Mouse (Mus musculus) hindbrain, embryonic 12.5 days (tissue): ENCODE measurements at regions not wholly inside any gene's neighbourhood (a gene's known extent, or its start where the extent isn't known, plus 50 kb on each side); places are given as distances from the start of the nearest gene placed in this dataset.

Experiments used
- ATAC-seq: fragments of 200-750 bp; cut with Nextera tagmentation; 2 replicates; pipeline ENCODE4 v1.8.0; 2017; ENCODE audit warnings: moderate TSS enrichment; ENCODE audit not compliant: low FRiP score
- H3K27ac ChIP-seq: fragments of 300-500 bp; sonication (generic); 2 replicates; pipeline ENCODE4 v1.5.1; 2016; ENCODE audit warnings: mild to moderate bottlenecking
- H3K27me3 ChIP-seq: fragments of 300-500 bp; sonication (generic); 2 replicates; pipeline ENCODE4 v1.6.1; 2016; ENCODE audit warnings: mild to moderate bottlenecking
- H3K36me3 ChIP-seq: fragments of 300-500 bp; sonication (generic); 2 replicates; pipeline ENCODE4 v1.6.1; 2016; ENCODE audit warnings: mild to moderate bottlenecking
- H3K4me1 ChIP-seq: fragments of 300-500 bp; sonication (generic); 2 replicates; pipeline ENCODE4 v1.6.1; 2016
- H3K4me2 ChIP-seq: fragments of 300-500 bp; sonication (generic); replicated peaks from 2 replicates; pipeline ENCODE4 v1.6.1; 2016; ENCODE audit warnings: mild to moderate bottlenecking
- H3K4me3 ChIP-seq: fragments of 300-500 bp; sonication (generic); 2 replicates; pipeline ENCODE4 v1.5.1; 2016; ENCODE audit warnings: mild to moderate bottlenecking
- H3K9ac ChIP-seq: fragments of 300-500 bp; sonication (generic); 2 replicates; pipeline ENCODE4 v1.6.1; 2016; ENCODE audit warnings: mild to moderate bottlenecking, moderate library complexity
- H3K9me3 ChIP-seq: fragments of 300-500 bp; sonication (generic); replicated peaks from 2 replicates; pipeline ENCODE4 v1.6.1; 2016; ENCODE audit warnings: mild to moderate bottlenecking
- WGBS: fragments of 180-500 bp; shearing (Covaris S2); methylation state at CpG from one replicate; pipeline ENCODE4 v1.1.7; 2016; 5-methylcytosine and 5-hydroxymethylcytosine counted together

- Histone ChIP-seq H3K4me2 (no peak overlapping the region), H3K36me3 (no peaks in the 10 kb centered on the region), H3K27me3 (peaks cover 6% of the 10 kb centered on the region; the same call in 1 of the 2 replicates), H3K9ac (no peak overlapping the region), H3K9me3 (no peaks in the 10 kb centered on the region), H3K4me3 (no peak overlapping the region), H3K4me1 (peaks cover 79% of the 10 kb centered on the region), H3K27ac (peak overlapping the region; percentile 89)
- 17% methylated on average over 4 of the region's 4 CpGs for WGBS
- ATAC-seq = peak; percentile 91
These were observed 406.4 kb downstream of the Sox9 start for GRCm38 (mm10) chr11:113188263-113188920.

GRCm38 (mm10) chr11:113190006-113190405, 408.0 kb downstream of the Sox9 start:
- no peak overlapping the region for H3K4me2 ChIP-seq
- 84% methylated on average over 6 of the region's 6 CpGs for WGBS
- peaks cover 6% of the 10 kb centered on the region; the same call in 1 of the 2 replicates for H3K27me3 ChIP-seq
- no peak overlapping the region for H3K9ac ChIP-seq
- no peak overlapping the region for H3K4me3 ChIP-seq
- H3K36me3 ChIP-seq = no peaks in the 10 kb centered on the region
- peaks cover 73% of the 10 kb centered on the region for H3K4me1 ChIP-seq
- 0 out of 2 replicates have a peak overlapping the region, but pooled peaks have one; percentile 89 for H3K27ac ChIP-seq
- ATAC-seq = no peak
- no peaks in the 10 kb centered on the region for H3K9me3 ChIP-seq

- H3K4me2 ChIP-seq = no peak overlapping the region
- no peaks in the 10 kb centered on the region for H3K9me3 ChIP-seq
- peaks cover 68% of the 10 kb centered on the region for H3K4me1 ChIP-seq
- H3K27ac ChIP-seq = 0 out of 2 replicates have a peak overlapping the region, but pooled peaks have one; percentile 89
- no peak overlapping the region for H3K4me3 ChIP-seq
- H3K36me3 ChIP-seq = no peaks in the 10 kb centered on the region
- no peak for ATAC-seq
- WGBS = 80% methylated on average over 4 of the region's 4 CpGs
- no peak overlapping the region; the same call in 1 of the 2 replicates for H3K9ac ChIP-seq
- H3K27me3 ChIP-seq = peaks cover 6% of the 10 kb centered on the region; the same call in 1 of the 2 replicates
These were observed 408.5 kb downstream of the Sox9 start for GRCm38 (mm10) chr11:113190520-113190919.

GRCm38 (mm10) chr11:113191006-113191405, 409.0 kb downstream of the Sox9 start:
- Histone ChIP-seq H3K36me3 (no peaks in the 10 kb centered on the region), H3K4me2 (no peak overlapping the region), H3K27me3 (peaks cover 4% of the 10 kb centered on the region; the same call in 1 of the 2 replicates), H3K9me3 (no peaks in the 10 kb centered on the region), H3K4me1 (peaks cover 63% of the 10 kb centered on the region), H3K4me3 (no peak overlapping the region), H3K27ac (0 out of 2 replicates have a peak overlapping the region, but pooled peaks have one; percentile 17), H3K9ac (no peak overlapping the region)
- ATAC-seq = no peak
- 88% methylated on average over 7 of the region's 7 CpGs for WGBS

GRCm38 (mm10) chr11:113192086-113192856, 410.2 kb downstream of the Sox9 start:
- Histone ChIP-seq H3K27me3 (no peaks in the 10 kb centered on the region), H3K4me3 (no peak overlapping the region), H3K9ac (no peak overlapping the region), H3K4me1 (peaks cover 58% of the 10 kb centered on the region), H3K4me2 (no peak overlapping the region), H3K27ac (no peak overlapping the region), H3K9me3 (no peaks in the 10 kb centered on the region), H3K36me3 (no peaks in the 10 kb centered on the region)
- ATAC-seq = no peak
- 76% methylated on average over 22 of the region's 22 CpGs for WGBS

- Histone ChIP-seq H3K36me3 (no peaks in the 10 kb centered on the region), H3K9ac (no peak overlapping the region), H3K27ac (no peak overlapping the region), H3K9me3 (no peaks in the 10 kb centered on the region), H3K4me1 (peaks cover 59% of the 10 kb centered on the region), H3K4me2 (0 out of 2 replicates have a peak overlapping the region, but pooled peaks have one; percentile 6), H3K27me3 (no peaks in the 10 kb centered on the region), H3K4me3 (no peak overlapping the region)
- WGBS = 73% methylated on average over 15 of the region's 15 CpGs
- no peak for ATAC-seq
These were observed 412.3 kb downstream of the Sox9 start for GRCm38 (mm10) chr11:113194144-113194827.
